Mouse (Mus musculus): ENCODE measurements around the gene Ankrd22.

DNA sequence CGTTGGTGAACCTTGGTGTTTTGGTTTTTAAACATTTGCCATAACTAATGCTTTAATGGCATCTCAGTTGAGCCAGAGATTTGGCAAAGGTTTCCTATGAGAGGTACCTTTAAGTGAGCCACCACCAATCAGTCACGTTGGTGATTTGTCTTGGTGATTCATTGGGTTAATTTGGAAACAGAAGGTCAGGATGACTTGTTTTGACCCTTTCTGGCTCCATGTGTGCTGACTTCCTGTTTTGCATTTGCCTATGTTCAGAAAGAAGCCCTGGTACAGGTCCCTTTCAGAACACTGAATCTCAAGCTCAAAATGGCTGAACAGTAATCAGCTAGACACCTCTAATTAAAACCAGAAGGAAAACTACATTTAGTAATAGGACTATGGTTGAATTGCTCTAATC, 33.6 kb upstream of the Ankrd22 start:
- TF ChIP-seq CTCF (conservative IDR thresholded peaks at IDR 0.05; ENCODE audit: low read length) (no peak), NANOG (IDR thresholded peaks at IDR 0.05; ENCODE audit: borderline replicate concordance, low read length) (no peak), POU5F1 (IDR thresholded peaks at IDR 0.05; ENCODE audit: borderline replicate concordance, low read length) (no peak)
